Comparison of ENCODE assay signal across 22 mouse cellular contexts in genomic region chr2:162248296-162248695, GRCm38 (mm10).
DNase-seq lines count a peak whose midpoint lies in the region; ATAC-seq lines count a peak whose summit lies in the region.
"Had no signal": no experiment of that assay in that cellular context is flagged by ENCODE, and none has a peak within 500 bp of the region (broad histone marks: within the 10 kb centered on the region; RNA-seq: fewer than 3 reads in every experiment).

No protein-coding gene starts in this region.

- H3K4me2 ChIP-seq in forebrain, embryonic 14.5 days (ENCODE audit: low read length) = no peak overlapping the region
- H3K4me2 ChIP-seq in forebrain, embryonic 12.5 days = no peak overlapping the region
- H3K4me2 ChIP-seq: embryonic facial prominence, embryonic 15.5 days; heart, embryonic 13.5 days; hindbrain, embryonic 12.5 days; liver, embryonic 13.5 days; lung, embryonic 14.5 days had no signal

- no peaks in the 10 kb centered on the region for H3K36me3 ChIP-seq in forebrain, embryonic 14.5 days (ENCODE audit: control insufficient read depth, insufficient read depth, low read length)
- no peaks in the 10 kb centered on the region for H3K36me3 ChIP-seq in forebrain, embryonic 12.5 days (replicated peaks)
- H3K36me3 ChIP-seq: embryonic facial prominence, embryonic 15.5 days; heart, embryonic 13.5 days; hindbrain, embryonic 12.5 days; liver, embryonic 13.5 days had no signal

- ATAC-seq in forebrain, embryonic 14.5 days = no peak
- ATAC-seq in forebrain, embryonic 12.5 days (ENCODE audit: low FRiP score) = no peak
- ATAC-seq: forebrain, embryonic 16.5 days had no signal

- DNase-seq in forebrain, embryonic 14.5 days (ENCODE audit: low spot score) = peak; percentile 17
- DNase-seq in left cerebral cortex, postnatal 4 days = peak; percentile 75
- DNase-seq in left cerebral cortex, postnatal 14 days (ENCODE audit: low spot score in 2 of 2) = no peak
- peak; percentile 65 to 66 for DNase-seq in cerebellum, adult 18-20 months
- peak; percentile 66 to 72 for DNase-seq in cerebellum, postnatal 14 days
- no peak for DNase-seq in right cerebral cortex, postnatal 14 days
- DNase-seq in ovary, adult 18-20 months (ENCODE audit: low spot score) = no peak
- DNase-seq: adrenal gland, postnatal 25 days; gastrocnemius, postnatal 10 days; heart, postnatal 14 days; kidney, adult 8-10 months; kidney, postnatal 10 days; liver, embryonic 13.5 days; lung, embryonic 14.5 days; right cerebral cortex, postnatal 25 days; thymus, postnatal 36 days had no signal

- WGBS in forebrain, embryonic 14.5 days = 84% methylated on average over 4 of the region's 4 CpGs
- WGBS in forebrain, embryonic 12.5 days = 82% methylated on average over 4 of the region's 4 CpGs

- intact Hi-C loops in left cerebral cortex, postnatal 4 days (cut with DNase I) = no loop called here
- intact Hi-C loops in left cerebral cortex, postnatal 14 days (cut with DNase I) = no loop called here

- H3K27me3 ChIP-seq in forebrain, embryonic 14.5 days (replicated peaks; ENCODE audit: control insufficient read depth, insufficient read depth, low read length) = no peaks in the 10 kb centered on the region
- H3K27me3 ChIP-seq in forebrain, embryonic 12.5 days = no peaks in the 10 kb centered on the region
- H3K27me3 ChIP-seq: embryonic facial prominence, embryonic 15.5 days; heart, embryonic 13.5 days; hindbrain, embryonic 12.5 days; liver, embryonic 13.5 days had no signal

- H3K27ac ChIP-seq in forebrain, embryonic 14.5 days (ENCODE audit: low read depth, low read length) = no peak overlapping the region
- H3K27ac ChIP-seq in forebrain, embryonic 12.5 days = no peak overlapping the region
- H3K27ac ChIP-seq: embryonic facial prominence, embryonic 15.5 days; heart, embryonic 13.5 days; hindbrain, embryonic 12.5 days; liver, embryonic 13.5 days; macrophage had no signal

- no peak overlapping the region for H3K9ac ChIP-seq in forebrain, embryonic 14.5 days (ENCODE audit: low read length)
- no peak overlapping the region for H3K9ac ChIP-seq in forebrain, embryonic 12.5 days
- H3K9ac ChIP-seq: embryonic facial prominence, embryonic 15.5 days; heart, embryonic 13.5 days; hindbrain, embryonic 12.5 days; liver, embryonic 13.5 days; lung, embryonic 14.5 days had no signal

- H3K4me3 ChIP-seq in forebrain, embryonic 14.5 days (ENCODE audit: low read depth, low read length) = no peak overlapping the region
- no peak overlapping the region for H3K4me3 ChIP-seq in forebrain, embryonic 12.5 days (replicated peaks)
- H3K4me3 ChIP-seq: embryonic facial prominence, embryonic 15.5 days; heart, embryonic 13.5 days; hindbrain, embryonic 12.5 days; liver, embryonic 13.5 days had no signal

- no peaks in the 10 kb centered on the region for H3K4me1 ChIP-seq in forebrain, embryonic 14.5 days (ENCODE audit: control insufficient read depth, insufficient read depth, low read length)
- no peaks in the 10 kb centered on the region for H3K4me1 ChIP-seq in forebrain, embryonic 12.5 days
- H3K4me1 ChIP-seq: embryonic facial prominence, embryonic 15.5 days; heart, embryonic 13.5 days; hindbrain, embryonic 12.5 days; liver, embryonic 13.5 days had no signal

- no peaks in the 10 kb centered on the region for H3K9me3 ChIP-seq in forebrain, embryonic 14.5 days (replicated peaks; ENCODE audit: control insufficient read depth, low read length)
- no peaks in the 10 kb centered on the region for H3K9me3 ChIP-seq in forebrain, embryonic 12.5 days
- H3K9me3 ChIP-seq: embryonic facial prominence, embryonic 15.5 days; heart, embryonic 13.5 days; hindbrain, embryonic 12.5 days; liver, embryonic 13.5 days had no signal

Comparison
In these comparisons a context has a peak if more than half of its experiments do, and no peak if none do; other contexts are left out.
1. DNase-seq: peak in forebrain, embryonic 14.5 days (single experiment), left cerebral cortex, postnatal 4 days (single experiment), cerebellum, adult 18-20 months (2 of 2) and cerebellum, postnatal 14 days (2 of 2); none in left cerebral cortex, postnatal 14 days (0 of 2), right cerebral cortex, postnatal 14 days (single experiment) and ovary, adult 18-20 months (single experiment).